Mouse (Mus musculus) ovary, adult 18-20 months (tissue): Measurements from ENCODE around the gene Kirrel3.

ENCODE experiments used
- DNase-seq: peaks from one replicate; pipeline ENCODE4 v3.0.0; 2022; ENCODE audit warnings: low spot score, mixed read lengths

Kirrel3 gene

GRCm38 (mm10) chr9:34603750-34604149 lies 118.1 kb downstream of the Kirrel3 start:
- no peak for DNase-seq

- DNase-seq: no peak
These were observed 119.2 kb downstream of the Kirrel3 start for GRCm38 (mm10) chr9:34604931-34605330.

- DNase-seq: no peak
These were observed 119.8 kb downstream of the Kirrel3 start for GRCm38 (mm10) chr9:34605486-34605885.

GRCm38 (mm10) chr9:34607976-34608375 lies 122.3 kb downstream of the Kirrel3 start:
- DNase-seq: no peak

GRCm38 (mm10) chr9:34612886-34613769 lies 127.4 kb downstream of the Kirrel3 start:
- DNase-seq: no peak

GRCm38 (mm10) chr9:34618099-34618498 lies 132.4 kb downstream of the Kirrel3 start:
- no peak for DNase-seq

- no peak for DNase-seq
These were observed 134.2 kb downstream of the Kirrel3 start for GRCm38 (mm10) chr9:34619913-34620312.

GRCm38 (mm10) chr9:34623526-34623925 lies 137.8 kb downstream of the Kirrel3 start:
- no peak for DNase-seq

GRCm38 (mm10) chr9:34624021-34624420 lies 138.3 kb downstream of the Kirrel3 start:
- no peak for DNase-seq

- DNase-seq: no peak
These were observed 143.1 kb downstream of the Kirrel3 start for GRCm38 (mm10) chr9:34628841-34629240.

- DNase-seq: no peak
These were observed 150.0 kb downstream of the Kirrel3 start for GRCm38 (mm10) chr9:34635696-34636095.

- no peak for DNase-seq
These were observed 158.2 kb downstream of the Kirrel3 start for GRCm38 (mm10) chr9:34643917-34644316.

- DNase-seq: no peak
These were observed 158.7 kb downstream of the Kirrel3 start for GRCm38 (mm10) chr9:34644392-34644791.

- no peak for DNase-seq
These were observed 161.1 kb downstream of the Kirrel3 start for GRCm38 (mm10) chr9:34646831-34647230.

GRCm38 (mm10) chr9:34652278-34652677 lies 166.6 kb downstream of the Kirrel3 start:
- DNase-seq: no peak

- DNase-seq: no peak
These were observed 167.4 kb downstream of the Kirrel3 start for GRCm38 (mm10) chr9:34653141-34653540.

- no peak for DNase-seq
These were observed 174.9 kb downstream of the Kirrel3 start for GRCm38 (mm10) chr9:34660566-34660965.

GRCm38 (mm10) chr9:34663412-34663811 lies 177.7 kb downstream of the Kirrel3 start:
- DNase-seq: no peak

GRCm38 (mm10) chr9:34665361-34666129 lies 179.9 kb downstream of the Kirrel3 start:
- no peak for DNase-seq

GRCm38 (mm10) chr9:34667182-34667581 lies 181.5 kb downstream of the Kirrel3 start:
- DNase-seq: no peak

GRCm38 (mm10) chr9:34670906-34671305 lies 185.2 kb downstream of the Kirrel3 start:
- DNase-seq: no peak

GRCm38 (mm10) chr9:34686798-34687197 lies 201.1 kb downstream of the Kirrel3 start:
- DNase-seq: no peak

GRCm38 (mm10) chr9:34688358-34688757 lies 202.7 kb downstream of the Kirrel3 start:
- DNase-seq: no peak
